Mouse (Mus musculus) monocyte, adult 2 months (primary cell): ENCODE measurements around the gene Clba1.

Source experiments
- DNase-seq, 2 experiments: peaks; one replicate each; pipeline ENCODE4 v3.0.0; 2022; ENCODE audit warnings: low spot score in 2 of 2, low read depth in 1 of 2

Gene Clba1

GRCm38 (mm10) chr12:112808587-112809364, at the start of gene Clba1:
Gene Clba1, plus strand, starts transcription at chr12:112808937.
- peak; percentile 64 to 78 for DNase-seq

GRCm38 (mm10) chr12:112759471-112759870, 49.3 kb upstream of the Clba1 start:
- DNase-seq = peak in 1 of 2 experiments; percentile 1

GRCm38 (mm10) chr12:112760154-112760926, 48.4 kb upstream of the Clba1 start, which contains the start of gene Pld4:
Gene Pld4, plus strand, starts transcription at chr12:112760655.
- DNase-seq = peak; percentile 62 to 64

GRCm38 (mm10) chr12:112761411-112761810, 47.3 kb upstream of the Clba1 start:
- DNase-seq = peak in 1 of 2 experiments; percentile 1

GRCm38 (mm10) chr12:112762018-112762417, 46.7 kb upstream of the Clba1 start:
- DNase-seq = peak; percentile 65 to 71

- no peak for DNase-seq
Observed at GRCm38 (mm10) chr12:112763176-112763575, 45.6 kb upstream of the Clba1 start.

- DNase-seq = peak in 1 of 2 experiments; percentile 0
Observed at GRCm38 (mm10) chr12:112764141-112764540, 44.6 kb upstream of the Clba1 start.

- DNase-seq = peak in 1 of 2 experiments; percentile 1
Observed at GRCm38 (mm10) chr12:112764991-112765390, 43.7 kb upstream of the Clba1 start.

GRCm38 (mm10) chr12:112766586-112766985, 42.2 kb upstream of the Clba1 start:
- DNase-seq = peak in 1 of 2 experiments; percentile 0

- no peak for DNase-seq
Observed at GRCm38 (mm10) chr12:112767036-112767890, 41.5 kb upstream of the Clba1 start.

GRCm38 (mm10) chr12:112768166-112768565, 40.6 kb upstream of the Clba1 start:
- DNase-seq = peak in 1 of 2 experiments; percentile 1

- DNase-seq = peak in 1 of 2 experiments; percentile 1
Observed at GRCm38 (mm10) chr12:112769031-112769430, 39.7 kb upstream of the Clba1 start.

GRCm38 (mm10) chr12:112769751-112770150, 39.0 kb upstream of the Clba1 start:
- DNase-seq = no peak

GRCm38 (mm10) chr12:112770396-112770795, 38.3 kb upstream of the Clba1 start:
- peak in 1 of 2 experiments; percentile 0 for DNase-seq

- peak in 1 of 2 experiments; percentile 1 for DNase-seq
Observed at GRCm38 (mm10) chr12:112772306-112772705, 36.4 kb upstream of the Clba1 start.

GRCm38 (mm10) chr12:112773366-112773765, 35.4 kb upstream of the Clba1 start:
- no peak for DNase-seq

GRCm38 (mm10) chr12:112774026-112774425, 34.7 kb upstream of the Clba1 start:
- DNase-seq = peak in 1 of 2 experiments; percentile 0

- DNase-seq = peak in 1 of 2 experiments; percentile 0
Observed at GRCm38 (mm10) chr12:112774481-112774880, 34.3 kb upstream of the Clba1 start.

GRCm38 (mm10) chr12:112791026-112791425, 17.7 kb upstream of the Clba1 start:
- no peak for DNase-seq

GRCm38 (mm10) chr12:112793601-112794355, 15.0 kb upstream of the Clba1 start:
- no peak for DNase-seq
